Mouse (Mus musculus): ENCODE data around the gene Slfn3. TPM values are rescaled to one million over a fixed set of nuclear protein-coding genes. Genes with fewer than 3 reads are reported as not detected.
"Not testable (repeated sequence)": the region's sequence is repeated elsewhere in the genome, so short reads cannot be mapped to it uniquely, and the experiment has no call there.

Gene Slfn3
- polyA plus RNA-seq, 1 experiment from 2014 or later, result 0.42 TPM

DNA sequence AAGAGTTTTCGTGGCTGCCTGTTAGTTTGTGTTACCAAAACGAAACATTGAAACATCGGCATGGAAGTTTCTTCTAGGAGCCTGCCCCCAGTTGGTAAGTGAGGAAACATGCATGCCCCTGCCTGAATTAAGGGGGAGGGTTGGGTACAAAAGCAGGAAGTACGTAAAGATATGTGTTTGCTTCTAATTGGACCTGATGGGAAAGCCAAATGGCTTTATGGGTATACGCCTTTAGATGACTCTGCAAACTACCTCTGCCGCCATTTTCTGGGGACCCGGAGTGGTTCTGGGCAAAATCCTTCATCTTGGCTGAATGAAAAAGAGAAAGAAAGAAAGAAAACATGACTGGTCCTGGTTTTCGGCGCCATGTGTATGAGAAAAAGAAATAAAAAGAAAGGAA, 33.1 kb downstream of the Slfn3 start:
- WGBS, result 91% methylated on average over 9 of the region's 9 CpGs
- ATAC-seq (ENCODE audit: low FRiP score) (no peak), DNase-seq (ENCODE audit: low spot score, missing footprints) (no peak)
- Histone ChIP-seq H3K27ac (ENCODE audit: low read depth, low read length) (no peak overlapping the region), H3K9me3 (ENCODE audit: control insufficient read depth, low read length) (no peaks in the 10 kb centered on the region), H3K36me3 (ENCODE audit: control insufficient read depth, insufficient read depth, low read length) (no peaks in the 10 kb centered on the region), H3K27me3 (ENCODE audit: control insufficient read depth, insufficient read depth, low read length) (no peaks in the 10 kb centered on the region), H3K4me1 (ENCODE audit: control insufficient read depth, insufficient read depth, low read length) (no peaks in the 10 kb centered on the region), H3K4me3 (ENCODE audit: low read depth, low read length) (no peak overlapping the region), H3K4me2 (no peak overlapping the region), H3K9ac (ENCODE audit: low read length) (no peak overlapping the region)

GRCm38 (mm10) chr11:83224750-83225149, 33.6 kb downstream of the Slfn3 start:
- DNase-seq (ENCODE audit: low spot score, missing footprints) (no peak), ATAC-seq (ENCODE audit: low FRiP score) (no peak)
- 67% methylated on average over 3 of the region's 3 CpGs for WGBS
- no peak overlapping the region for H3K4me3 ChIP-seq (ENCODE audit: low read depth, low read length)
- no peak overlapping the region for H3K4me2 ChIP-seq
- H3K27me3 ChIP-seq (ENCODE audit: control insufficient read depth, insufficient read depth, low read length), result no peaks in the 10 kb centered on the region
- H3K27ac ChIP-seq (ENCODE audit: low read depth, low read length), result no peak overlapping the region
- H3K36me3 ChIP-seq (ENCODE audit: control insufficient read depth, insufficient read depth, low read length), result no peaks in the 10 kb centered on the region
- no peak overlapping the region for H3K9ac ChIP-seq (ENCODE audit: low read length)
- no peaks in the 10 kb centered on the region for H3K9me3 ChIP-seq (ENCODE audit: control insufficient read depth, low read length)
- no peaks in the 10 kb centered on the region for H3K4me1 ChIP-seq (ENCODE audit: control insufficient read depth, insufficient read depth, low read length)

GRCm38 (mm10) chr11:83225371-83225960, 34.3 kb downstream of the Slfn3 start:
- Histone ChIP-seq H3K27me3 (ENCODE audit: control insufficient read depth, insufficient read depth, low read length) (no peaks in the 10 kb centered on the region), H3K4me3 (ENCODE audit: low read depth, low read length) (no peak overlapping the region), H3K9me3 (ENCODE audit: control insufficient read depth, low read length) (no peaks in the 10 kb centered on the region), H3K36me3 (ENCODE audit: control insufficient read depth, insufficient read depth, low read length) (no peaks in the 10 kb centered on the region), H3K4me1 (ENCODE audit: control insufficient read depth, insufficient read depth, low read length) (no peaks in the 10 kb centered on the region), H3K4me2 (no peak overlapping the region), H3K9ac (ENCODE audit: low read length) (no peak overlapping the region), H3K27ac (ENCODE audit: low read depth, low read length) (no peak overlapping the region)
- DNase-seq (ENCODE audit: low spot score, missing footprints) (no peak), ATAC-seq (ENCODE audit: low FRiP score) (no peak)
- 89% methylated on average over 9 of the region's 9 CpGs for WGBS

DNA sequence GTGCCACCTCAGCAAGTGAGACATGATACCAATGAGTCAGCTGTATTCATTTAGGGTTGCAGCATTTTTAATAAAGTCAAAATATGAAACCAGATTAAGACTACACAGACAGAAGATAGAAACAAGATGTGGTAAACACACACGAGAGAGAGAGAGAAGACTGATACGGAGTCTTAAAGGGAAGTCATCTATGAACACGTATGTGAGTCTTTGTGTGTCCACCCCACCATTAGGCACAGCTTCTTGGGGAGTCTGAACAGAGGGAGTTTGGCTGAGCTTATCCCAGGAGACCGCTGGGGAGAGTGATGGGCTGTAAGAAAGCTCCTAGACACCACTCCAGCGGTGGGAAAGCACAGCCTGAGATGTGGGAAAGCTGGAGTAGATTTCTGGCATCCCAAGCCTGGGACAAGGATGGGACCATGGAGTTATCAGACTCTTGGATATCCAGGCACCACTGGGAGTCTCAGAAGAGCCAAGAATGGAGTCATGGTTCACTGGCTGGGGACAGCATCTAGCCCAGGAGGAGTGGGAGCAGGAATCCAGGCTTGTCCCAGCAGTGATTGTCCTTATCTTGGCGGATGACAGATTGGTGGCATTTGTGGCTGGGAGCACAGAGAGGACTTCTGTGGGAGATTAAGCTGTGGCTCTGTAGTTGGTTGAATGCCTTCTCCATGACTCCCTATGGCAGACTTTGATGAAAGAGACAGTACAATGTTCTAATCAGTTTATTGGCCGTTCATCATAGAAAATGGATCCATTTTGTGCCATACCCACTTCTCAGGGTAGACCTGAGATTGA, 37.0 kb downstream of the Slfn3 start:
- Histone ChIP-seq H3K9ac (ENCODE audit: low read length) (no peak overlapping the region), H3K27me3 (ENCODE audit: control insufficient read depth, insufficient read depth, low read length) (no peaks in the 10 kb centered on the region), H3K9me3 (ENCODE audit: control insufficient read depth, low read length) (no peaks in the 10 kb centered on the region), H3K27ac (ENCODE audit: low read depth, low read length) (no peak overlapping the region), H3K4me1 (ENCODE audit: control insufficient read depth, insufficient read depth, low read length) (no peaks in the 10 kb centered on the region), H3K4me3 (ENCODE audit: low read depth, low read length) (no peak overlapping the region), H3K4me2 (no peak overlapping the region), H3K36me3 (ENCODE audit: control insufficient read depth, insufficient read depth, low read length) (no peaks in the 10 kb centered on the region)
- no peak for ATAC-seq (ENCODE audit: low FRiP score)
- 83% methylated on average over 7 of the region's 7 CpGs for WGBS
- DNase-seq (ENCODE audit: low spot score, missing footprints), result no peak

DNA sequence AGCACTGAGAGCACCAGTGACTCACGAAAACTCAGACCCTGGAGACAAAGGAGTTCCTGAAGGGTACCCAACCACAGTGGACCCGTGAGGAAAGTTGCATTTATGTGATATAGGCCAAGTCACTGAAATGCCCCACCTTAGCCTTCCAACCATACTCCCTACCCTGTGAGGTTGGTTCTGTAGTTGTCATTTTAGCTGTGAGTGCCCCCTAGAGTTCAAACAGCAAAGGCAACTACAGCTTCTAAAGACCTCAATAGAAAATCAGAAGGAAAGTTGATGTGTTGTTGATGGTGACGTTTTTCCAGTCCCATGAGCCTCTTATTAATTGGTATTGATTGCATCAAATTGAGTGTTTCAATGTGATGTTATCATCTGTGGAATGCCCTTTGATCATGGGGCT, 39.8 kb downstream of the Slfn3 start:
- ATAC-seq (ENCODE audit: low FRiP score) (no peak), DNase-seq (ENCODE audit: low spot score, missing footprints) (no peak)
- H3K36me3 ChIP-seq (ENCODE audit: control insufficient read depth, insufficient read depth, low read length), result no peaks in the 10 kb centered on the region
- H3K4me1 ChIP-seq (ENCODE audit: control insufficient read depth, insufficient read depth, low read length), result no peaks in the 10 kb centered on the region
- H3K4me2 ChIP-seq, result no peak overlapping the region
- no peak overlapping the region for H3K4me3 ChIP-seq (ENCODE audit: low read depth, low read length)
- H3K27ac ChIP-seq (ENCODE audit: low read depth, low read length), result no peak overlapping the region
- no peak overlapping the region for H3K9ac ChIP-seq (ENCODE audit: low read length)
- WGBS, result 78% methylated on average over 3 of the region's 3 CpGs
- H3K9me3 ChIP-seq (ENCODE audit: control insufficient read depth, low read length), result no peaks in the 10 kb centered on the region
- no peaks in the 10 kb centered on the region for H3K27me3 ChIP-seq (ENCODE audit: control insufficient read depth, insufficient read depth, low read length)

DNA sequence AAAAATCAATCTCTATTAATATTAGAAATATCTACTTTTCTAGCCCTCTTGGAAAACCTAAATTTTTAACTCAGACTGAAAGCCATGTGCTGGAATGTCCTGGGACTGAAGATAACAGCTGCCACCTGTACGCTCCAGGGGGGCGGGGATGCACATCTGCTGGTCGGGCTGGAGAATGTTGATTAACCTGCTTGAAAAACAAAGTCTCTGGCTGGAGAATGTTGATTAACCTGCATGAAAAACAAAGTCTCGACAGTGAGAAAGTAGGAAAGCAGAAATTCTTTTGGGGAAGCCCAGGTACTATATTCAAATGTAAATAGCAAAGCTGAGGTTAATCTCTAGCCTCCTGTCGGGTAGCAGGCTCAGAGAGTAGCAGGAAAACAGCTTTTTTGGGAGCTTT, 42.5 kb downstream of the Slfn3 start:
- not testable (repeated sequence) for H3K9me3 ChIP-seq (ENCODE audit: control insufficient read depth, low read length); H3K36me3 ChIP-seq (ENCODE audit: control insufficient read depth, insufficient read depth, low read length); DNase-seq (ENCODE audit: low spot score, missing footprints); H3K4me1 ChIP-seq (ENCODE audit: control insufficient read depth, insufficient read depth, low read length); H3K27ac ChIP-seq (ENCODE audit: low read depth, low read length); ATAC-seq (ENCODE audit: low FRiP score); H3K27me3 ChIP-seq (ENCODE audit: control insufficient read depth, insufficient read depth, low read length); H3K9ac ChIP-seq (ENCODE audit: low read length); H3K4me3 ChIP-seq (ENCODE audit: low read depth, low read length); H3K4me2 ChIP-seq
- 51% methylated on average over 5 of the region's 5 CpGs for WGBS

DNA sequence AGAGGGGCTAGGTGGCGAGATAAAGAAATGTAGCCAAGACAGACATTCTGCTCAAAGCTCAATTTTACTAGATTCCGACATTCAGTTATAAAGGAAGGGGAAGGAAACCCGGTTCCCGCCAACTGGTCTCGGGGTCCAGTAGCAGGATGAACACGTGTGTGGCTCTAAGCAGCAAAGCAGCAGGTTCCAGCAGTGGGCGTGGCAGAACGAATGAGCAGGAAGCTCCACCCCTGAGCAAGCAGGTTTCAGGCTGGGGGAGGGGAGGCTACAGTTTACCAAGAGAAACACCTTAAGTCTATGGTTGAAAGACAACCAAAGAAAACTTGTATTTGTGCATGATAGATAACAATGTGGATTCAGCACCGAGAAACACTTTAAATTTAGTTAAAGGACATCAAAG, 46.3 kb downstream of the Slfn3 start:
- not testable (repeated sequence) for H3K27ac ChIP-seq (ENCODE audit: low read depth, low read length); H3K27me3 ChIP-seq (ENCODE audit: control insufficient read depth, insufficient read depth, low read length); H3K4me2 ChIP-seq; H3K4me3 ChIP-seq (ENCODE audit: low read depth, low read length); ATAC-seq (ENCODE audit: low FRiP score); H3K9me3 ChIP-seq (ENCODE audit: control insufficient read depth, low read length); H3K36me3 ChIP-seq (ENCODE audit: control insufficient read depth, insufficient read depth, low read length); H3K9ac ChIP-seq (ENCODE audit: low read length); H3K4me1 ChIP-seq (ENCODE audit: control insufficient read depth, insufficient read depth, low read length); DNase-seq (ENCODE audit: low spot score, missing footprints)
- 84% methylated on average over 9 of the region's 9 CpGs for WGBS

- WGBS, result 86% methylated on average over 2 of the region's 2 CpGs
- H3K9me3 ChIP-seq (ENCODE audit: control insufficient read depth, low read length), result no peaks in the 10 kb centered on the region
- no peaks in the 10 kb centered on the region for H3K36me3 ChIP-seq (ENCODE audit: control insufficient read depth, insufficient read depth, low read length)
- no peak overlapping the region for H3K4me3 ChIP-seq (ENCODE audit: low read depth, low read length)
- no peak overlapping the region for H3K9ac ChIP-seq (ENCODE audit: low read length)
- H3K4me1 ChIP-seq (ENCODE audit: control insufficient read depth, insufficient read depth, low read length), result no peaks in the 10 kb centered on the region
- DNase-seq (ENCODE audit: low spot score, missing footprints) (no peak), ATAC-seq (ENCODE audit: low FRiP score) (no peak)
- no peak overlapping the region for H3K27ac ChIP-seq (ENCODE audit: low read depth, low read length)
- H3K27me3 ChIP-seq (ENCODE audit: control insufficient read depth, insufficient read depth, low read length), result no peaks in the 10 kb centered on the region
- H3K4me2 ChIP-seq, result no peak overlapping the region
Observed at GRCm38 (mm10) chr11:83238389-83238788, 47.3 kb downstream of the Slfn3 start.

- Histone ChIP-seq H3K9me3 (ENCODE audit: control insufficient read depth, low read length) (no peaks in the 10 kb centered on the region), H3K4me2 (no peak overlapping the region), H3K27me3 (ENCODE audit: control insufficient read depth, insufficient read depth, low read length) (no peaks in the 10 kb centered on the region), H3K36me3 (ENCODE audit: control insufficient read depth, insufficient read depth, low read length) (no peaks in the 10 kb centered on the region), H3K4me1 (ENCODE audit: control insufficient read depth, insufficient read depth, low read length) (no peaks in the 10 kb centered on the region), H3K9ac (ENCODE audit: low read length) (no peak overlapping the region), H3K27ac (ENCODE audit: low read depth, low read length) (no peak overlapping the region), H3K4me3 (ENCODE audit: low read depth, low read length) (no peak overlapping the region)
- no peak for DNase-seq (ENCODE audit: low spot score, missing footprints)
- no peak for ATAC-seq (ENCODE audit: low FRiP score)
- 14% methylated on average over 2 of the region's 2 CpGs for WGBS
Observed at GRCm38 (mm10) chr11:83239811-83240210, 48.7 kb downstream of the Slfn3 start.

Measured in midbrain, embryonic 11.5 days (tissue).